12 mouse cellular contexts compared by ENCODE assay signal in genomic region chr2:32731911-32732310, GRCm38 (mm10). TPM values are rescaled to one million over a fixed set of nuclear protein-coding genes. Genes with fewer than 3 reads are reported as not detected.
DNase-seq lines count a peak whose midpoint lies in the region; ATAC-seq and TF ChIP-seq lines count a peak whose summit lies in the region.
"Had no signal": no experiment of that assay in that cellular context is flagged by ENCODE, and none has a peak within 500 bp of the region (broad histone marks: within the 10 kb centered on the region; RNA-seq: fewer than 3 reads in every experiment).

No protein-coding gene starts in this region.

- 41% methylated on average over 4 of the region's 4 CpGs for WGBS in intestine, embryonic 14.5 days
- WGBS in intestine, postnatal 0 days: 50% methylated on average over 4 of the region's 4 CpGs
- 85% methylated on average over 4 of the region's 4 CpGs for WGBS in spleen, adult 2 months
- WGBS in limb, embryonic 10.5 days: 75% methylated on average over 4 of the region's 4 CpGs

- peak overlapping the region; percentile 28 for H3K4me2 ChIP-seq in intestine, embryonic 14.5 days (ENCODE audit: low read length)
- H3K4me2 ChIP-seq in intestine, postnatal 0 days (replicated peaks; ENCODE audit: low read depth): no peak overlapping the region

- peaks cover 30% of the 10 kb centered on the region for H3K4me1 ChIP-seq in intestine, embryonic 14.5 days (replicated peaks; ENCODE audit: control insufficient read depth, insufficient read depth, low read length)
- no peaks in the 10 kb centered on the region for H3K4me1 ChIP-seq in intestine, postnatal 0 days (replicated peaks; ENCODE audit: control insufficient read depth, insufficient read depth, low read length)
- H3K4me1 ChIP-seq in spleen, adult 2 months (ENCODE audit: control insufficient read depth, insufficient read depth, insufficient read length): peaks cover 15% of the 10 kb centered on the region; the same call in 1 of the 2 replicates
- peaks cover 78% of the 10 kb centered on the region for H3K4me1 ChIP-seq in limb, embryonic 10.5 days

- no peak overlapping the region for H3K9ac ChIP-seq in intestine, embryonic 14.5 days (ENCODE audit: low read length)
- H3K9ac ChIP-seq in intestine, postnatal 0 days (ENCODE audit: low read depth, low read length): no peak overlapping the region

- H3K4me3 ChIP-seq in intestine, embryonic 14.5 days (ENCODE audit: low read depth, low read length): no peak overlapping the region
- H3K4me3 ChIP-seq in intestine, postnatal 0 days (ENCODE audit: low read depth, low read length): no peak overlapping the region
- H3K4me3 ChIP-seq in spleen, adult 2 months (ENCODE audit: extremely low read depth, insufficient read depth, insufficient read length): no peak overlapping the region
- 0 out of 2 replicates have a peak overlapping the region, but pooled peaks have one; percentile 9 for H3K4me3 ChIP-seq in limb, embryonic 10.5 days
- H3K4me3 ChIP-seq: myocyte had no signal

- no peaks in the 10 kb centered on the region for H3K27me3 ChIP-seq in intestine, embryonic 14.5 days (replicated peaks; ENCODE audit: control insufficient read depth, insufficient read depth, low read length)
- H3K27me3 ChIP-seq in intestine, postnatal 0 days (replicated peaks; ENCODE audit: control insufficient read depth, insufficient read depth, low read length): no peaks in the 10 kb centered on the region
- no peaks in the 10 kb centered on the region for H3K27me3 ChIP-seq in spleen, adult 2 months (ENCODE audit: control insufficient read depth, insufficient read depth, low read length)
- H3K27me3 ChIP-seq in limb, embryonic 10.5 days (ENCODE audit: low read depth, poor library complexity, severe bottlenecking): no peaks in the 10 kb centered on the region

- no peak for DNase-seq in intestine, embryonic 14.5 days (ENCODE audit: low spot score)
- DNase-seq in spleen, adult 2 months (ENCODE audit: low read depth in 1 of 2, low spot score in 2 of 2): no peak
- no peak for DNase-seq in spleen, postnatal 10 days (ENCODE audit: low spot score in 2 of 2)
- DNase-seq in limb, embryonic 10.5 days (ENCODE audit: low spot score): no peak
- DNase-seq in right cerebral cortex, postnatal 36 days (ENCODE audit: low spot score in 2 of 2): no peak
- no peak for DNase-seq in right cerebral cortex, postnatal 14 days
- DNase-seq: left cerebral cortex, postnatal 4 days; right cerebral cortex, postnatal 25 days; thymus, postnatal 25 days had no signal

- TF ChIP-seq CTCF in intestine, postnatal 0 days (IDR thresholded peaks at IDR 0.05; ENCODE audit: low read depth): no peak
- TF ChIP-seq CTCF in spleen, adult 2 months (IDR thresholded peaks at IDR 0.05; ENCODE audit: extremely low read depth, insufficient read depth, insufficient read length, insufficient replicate concordance): no peak

- no peak for ATAC-seq in intestine, embryonic 14.5 days (replicated peaks; ENCODE audit: low FRiP score, low TSS enrichment, low read depth)
- ATAC-seq in intestine, postnatal 0 days: no peak
- ATAC-seq in monocyte, adult 5-6 weeks (replicated peaks; ENCODE audit: insufficient number of reproducible peaks, low FRiP score, low TSS enrichment, poor library complexity, severe bottlenecking): no peak

- no peaks in the 10 kb centered on the region for H3K9me3 ChIP-seq in intestine, embryonic 14.5 days (ENCODE audit: control insufficient read depth, low read length)
- no peaks in the 10 kb centered on the region for H3K9me3 ChIP-seq in intestine, postnatal 0 days (ENCODE audit: control insufficient read depth)
- no peaks in the 10 kb centered on the region for H3K9me3 ChIP-seq in limb, embryonic 10.5 days (replicated peaks)

- H3K36me3 ChIP-seq in intestine, embryonic 14.5 days (ENCODE audit: control insufficient read depth, insufficient read depth, low read length): no peaks in the 10 kb centered on the region
- no peaks in the 10 kb centered on the region for H3K36me3 ChIP-seq in intestine, postnatal 0 days (ENCODE audit: control insufficient read depth, insufficient read depth)
- H3K36me3 ChIP-seq in spleen, adult 2 months (ENCODE audit: control insufficient read depth, insufficient read depth, low read length): peaks cover 17% of the 10 kb centered on the region
- no peaks in the 10 kb centered on the region for H3K36me3 ChIP-seq in limb, embryonic 10.5 days

- TF ChIP-seq POLR2A in spleen, adult 2 months (IDR thresholded peaks at IDR 0.05; ENCODE audit: low read depth, low read length): no peak

- H3K27ac ChIP-seq in intestine, embryonic 14.5 days (ENCODE audit: low read depth): peak overlapping the region; percentile 87
- H3K27ac ChIP-seq in intestine, postnatal 0 days (ENCODE audit: low read depth, low read length): no peak overlapping the region
- peak overlapping the region; percentile 28 for H3K27ac ChIP-seq in spleen, adult 2 months (ENCODE audit: insufficient read depth, low read length)
- H3K27ac ChIP-seq in limb, embryonic 10.5 days: peak overlapping the region; percentile 82

RNA-seq across cellular contexts. Expression of gene 6330409D20Rik, which starts 8.9 kb away (rescaled TPM):
- polyA plus RNA-seq in intestine, embryonic 14.5 days (2014; fragmentation: Nextera tagmentation; extraction: Ambion mirVana): 0.38 and 0.75 TPM in 2 replicates
- 0.18 TPM in 2 replicates for polyA plus RNA-seq in intestine, postnatal 0 days (2015; fragmentation: Nextera tagmentation; extraction: Ambion mirVana)
- polyA plus RNA-seq in spleen, adult 2 months (2012; rRNA removed): 0.28 TPM in 1 of 2 replicates, not detected in the other
- polyA plus RNA-seq in limb, embryonic 10.5 days (2016; fragmentation: Nextera tagmentation; extraction: Ambion mirVana): 0.14 TPM in 1 of 2 replicates, not detected in the other
- not detected in 3 replicates for total RNA-seq in monocyte, adult 5-6 weeks (2017)
- polyA plus RNA-seq: myocyte had no signal

RNA-seq across cellular contexts. Expression of gene Sh2d3c, which starts 11.1 kb away (rescaled TPM):
- polyA plus RNA-seq in intestine, embryonic 14.5 days (2014; fragmentation: Nextera tagmentation; extraction: Ambion mirVana): 32.5 and 32.7 TPM in 2 replicates
- polyA plus RNA-seq in intestine, postnatal 0 days (2015; fragmentation: Nextera tagmentation; extraction: Ambion mirVana): 11.2 and 11.7 TPM in 2 replicates
- 136 and 175 TPM in 2 replicates for polyA plus RNA-seq in spleen, adult 2 months (2012; rRNA removed)
- 16.2 and 20.9 TPM in 2 replicates for polyA plus RNA-seq in limb, embryonic 10.5 days (2016; fragmentation: Nextera tagmentation; extraction: Ambion mirVana)
- total RNA-seq in monocyte, adult 5-6 weeks (2017): 37.3 to 83.5 TPM (median 42.5 TPM) in 3 replicates

RNA-seq across cellular contexts. Expression of gene Cdk9, which starts 19.0 kb away (rescaled TPM):
- 83.8 and 85.2 TPM in 2 replicates for polyA plus RNA-seq in intestine, embryonic 14.5 days (2014; fragmentation: Nextera tagmentation; extraction: Ambion mirVana)
- 54.0 and 62.2 TPM in 2 replicates for polyA plus RNA-seq in intestine, postnatal 0 days (2015; fragmentation: Nextera tagmentation; extraction: Ambion mirVana)
- polyA plus RNA-seq in spleen, adult 2 months (2012; rRNA removed): 125 and 154 TPM in 2 replicates
- 156 and 160 TPM in 2 replicates for polyA plus RNA-seq in limb, embryonic 10.5 days (2016; fragmentation: Nextera tagmentation; extraction: Ambion mirVana)
- 83.0 to 107 TPM (median 86.5 TPM) in 3 replicates for total RNA-seq in monocyte, adult 5-6 weeks (2017)

RNA-seq across cellular contexts. Expression of gene Tor2a, which starts 25.1 kb away (rescaled TPM):
- 71.1 and 74.8 TPM in 2 replicates for polyA plus RNA-seq in intestine, embryonic 14.5 days (2014; fragmentation: Nextera tagmentation; extraction: Ambion mirVana)
- 59.2 and 60.4 TPM in 2 replicates for polyA plus RNA-seq in intestine, postnatal 0 days (2015; fragmentation: Nextera tagmentation; extraction: Ambion mirVana)
- 46.5 and 81.1 TPM in 2 replicates for polyA plus RNA-seq in spleen, adult 2 months (2012; rRNA removed)
- polyA plus RNA-seq in limb, embryonic 10.5 days (2016; fragmentation: Nextera tagmentation; extraction: Ambion mirVana): 52.9 and 61.1 TPM in 2 replicates
- total RNA-seq in monocyte, adult 5-6 weeks (2017): 17.5 to 24.6 TPM (median 19.5 TPM) in 3 replicates

RNA-seq across cellular contexts. Expression of gene Fpgs, which starts 28.0 kb away (rescaled TPM):
- polyA plus RNA-seq in intestine, embryonic 14.5 days (2014; fragmentation: Nextera tagmentation; extraction: Ambion mirVana): 32.9 and 35.6 TPM in 2 replicates
- polyA plus RNA-seq in intestine, postnatal 0 days (2015; fragmentation: Nextera tagmentation; extraction: Ambion mirVana): 12.4 and 15.2 TPM in 2 replicates
- 34.5 and 49.5 TPM in 2 replicates for polyA plus RNA-seq in spleen, adult 2 months (2012; rRNA removed)
- 31.6 and 35.4 TPM in 2 replicates for polyA plus RNA-seq in limb, embryonic 10.5 days (2016; fragmentation: Nextera tagmentation; extraction: Ambion mirVana)
- total RNA-seq in monocyte, adult 5-6 weeks (2017): 6.4 to 12.8 TPM (median 8.0 TPM) in 3 replicates
